Mouse (Mus musculus) thymus, postnatal 14 days (tissue): ENCODE measurements at regions not wholly inside any gene's neighbourhood (a gene's known extent, or its start where the extent isn't known, plus 50 kb on each side); places are given as distances from the start of the nearest gene placed in this dataset.
A peak's percentile ranks its signal among the peaks of the same experiment; 100 is the strongest.

Source experiments
- DNase-seq: peaks from one replicate; pipeline ENCODE4 v3.0.0; 2021

- no peak for DNase-seq
Measured at GRCm38 (mm10) chr3:38397615-38397956, 87.1 kb downstream of the Ankrd50 start.

- no peak for DNase-seq
Measured at GRCm38 (mm10) chr3:38396760-38397614, 87.7 kb downstream of the Ankrd50 start.

GRCm38 (mm10) chr3:38394308-38394707 lies 90.3 kb downstream of the Ankrd50 start:
- no peak for DNase-seq

GRCm38 (mm10) chr3:38389647-38390046 lies 95.0 kb downstream of the Ankrd50 start:
- no peak for DNase-seq

GRCm38 (mm10) chr3:38388961-38389360 lies 95.7 kb downstream of the Ankrd50 start:
- no peak for DNase-seq

- no peak for DNase-seq
Measured at GRCm38 (mm10) chr3:38382743-38383142, 101.9 kb downstream of the Ankrd50 start.

- no peak for DNase-seq
Measured at GRCm38 (mm10) chr3:38381623-38382022, 103.0 kb downstream of the Ankrd50 start.

- no peak for DNase-seq
Measured at GRCm38 (mm10) chr3:38373690-38374089, 111.0 kb downstream of the Ankrd50 start.

- DNase-seq = no peak
Measured at GRCm38 (mm10) chr3:38371702-38372101, 112.9 kb downstream of the Ankrd50 start.

- DNase-seq = no peak
Measured at GRCm38 (mm10) chr3:38363888-38364287, 120.8 kb downstream of the Ankrd50 start.

- no peak for DNase-seq
Measured at GRCm38 (mm10) chr3:38361411-38361810, 123.2 kb downstream of the Ankrd50 start.

GRCm38 (mm10) chr3:38360974-38361373 lies 123.7 kb downstream of the Ankrd50 start:
- no peak for DNase-seq

GRCm38 (mm10) chr3:38360421-38360921 lies 124.2 kb downstream of the Ankrd50 start:
- DNase-seq = no peak

GRCm38 (mm10) chr3:38357905-38358491 lies 126.6 kb downstream of the Ankrd50 start:
- peak; percentile 11 for DNase-seq

GRCm38 (mm10) chr3:38344283-38344682 lies 140.4 kb downstream of the Ankrd50 start:
- DNase-seq = no peak

GRCm38 (mm10) chr3:38341666-38342065 lies 143.0 kb downstream of the Ankrd50 start:
- no peak for DNase-seq

- DNase-seq = no peak
Measured at GRCm38 (mm10) chr3:38333321-38333910, 151.2 kb downstream of the Ankrd50 start.

GRCm38 (mm10) chr3:38331169-38331568 lies 153.5 kb downstream of the Ankrd50 start:
- no peak for DNase-seq

GRCm38 (mm10) chr3:38327286-38327685 lies 157.4 kb downstream of the Ankrd50 start:
- DNase-seq = no peak

- DNase-seq = no peak
Measured at GRCm38 (mm10) chr3:38326211-38326610, 158.4 kb downstream of the Ankrd50 start.

- DNase-seq = no peak
Measured at GRCm38 (mm10) chr3:38324663-38325062, 160.0 kb downstream of the Ankrd50 start.

- no peak for DNase-seq
Measured at GRCm38 (mm10) chr3:38322426-38322825, 162.2 kb downstream of the Ankrd50 start.

- DNase-seq = no peak
Measured at GRCm38 (mm10) chr3:38321620-38322019, 163.0 kb downstream of the Ankrd50 start.

- DNase-seq = no peak
Measured at GRCm38 (mm10) chr3:38320998-38321397, 163.6 kb downstream of the Ankrd50 start.
